Mouse (Mus musculus) forebrain, embryonic 12.5 days (tissue): ENCODE results near the gene Flt3l. TPM values are rescaled to one million over a fixed set of nuclear protein-coding genes. Genes with fewer than 3 reads are reported as not detected.
"Not testable (repeated sequence)": the region's sequence is repeated elsewhere in the genome, so short reads cannot be mapped to it uniquely, and the experiment has no call there.

ENCODE experiments used
- ATAC-seq: fragments of 200-750 bp; cut with Nextera tagmentation; 2 replicates; pipeline ENCODE4 v1.8.0; 2017; ENCODE audit warnings: moderate TSS enrichment; ENCODE audit not compliant: low FRiP score
- H3K27ac ChIP-seq: fragments of 300-500 bp; sonication (generic); 2 replicates; pipeline ENCODE4 v1.5.1; 2016; ENCODE audit warnings: mild to moderate bottlenecking
- H3K27me3 ChIP-seq: fragments of 300-500 bp; sonication (generic); 2 replicates; pipeline ENCODE4 v1.6.1; 2016; ENCODE audit warnings: mild to moderate bottlenecking
- H3K36me3 ChIP-seq: fragments of 300-500 bp; sonication (generic); replicated peaks from 2 replicates; pipeline ENCODE4 v1.6.1; 2016; ENCODE audit warnings: mild to moderate bottlenecking
- H3K4me1 ChIP-seq: fragments of 300-500 bp; sonication (generic); 2 replicates; pipeline ENCODE4 v1.6.1; 2016
- H3K4me2 ChIP-seq: fragments of 300-500 bp; sonication (generic); 2 replicates; pipeline ENCODE4 v1.6.1; 2016; ENCODE audit warnings: mild to moderate bottlenecking, moderate library complexity
- H3K4me3 ChIP-seq: fragments of 300-500 bp; sonication (generic); replicated peaks from 2 replicates; pipeline ENCODE4 v1.5.1; 2016; ENCODE audit warnings: mild to moderate bottlenecking
- H3K9ac ChIP-seq: fragments of 300-500 bp; sonication (generic); 2 replicates; pipeline ENCODE4 v1.6.1; 2016; ENCODE audit warnings: mild to moderate bottlenecking
- H3K9me3 ChIP-seq: fragments of 300-500 bp; sonication (generic); 2 replicates; pipeline ENCODE4 v1.6.1; 2016
- WGBS: fragments of 180-500 bp; shearing (Covaris S2); methylation state at CpG from one replicate; pipeline ENCODE4 v1.1.7; 2016; 5-methylcytosine and 5-hydroxymethylcytosine counted together
- polyA plus RNA-seq: library from polyadenylated mRNA; unstranded; fragments of >200 nt; fragmentation: Nextera tagmentation; extraction: Ambion mirVana; gene quantifications from 2 replicates; pipeline ENCODE4 v1.2.1, GENCODE M21; 2016

Gene Flt3l
- polyA plus RNA-seq, 1 experiment from 2014 or later, result 0.72 TPM

DNA sequence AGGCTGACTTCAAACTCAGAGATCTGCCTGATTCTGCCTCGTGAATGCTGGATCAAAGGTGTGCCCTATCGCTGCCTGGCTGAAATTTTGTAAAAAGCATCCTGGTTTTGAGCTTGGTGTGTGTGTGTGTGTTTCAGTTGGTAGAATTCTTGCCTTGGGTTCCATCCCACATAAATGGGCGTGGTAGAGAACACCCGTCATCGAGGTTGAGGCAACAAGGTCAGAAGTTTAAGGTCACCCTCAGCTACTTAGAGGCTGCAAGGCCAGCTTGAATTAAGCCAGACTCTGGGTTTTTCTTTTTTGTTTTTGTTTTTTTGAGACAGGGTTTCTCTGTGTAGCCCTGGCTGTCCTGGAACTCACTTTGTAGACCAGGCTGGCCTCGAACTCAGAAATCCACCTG, 17.9 kb downstream of the Flt3l start:
- no peak overlapping the region for H3K4me2 ChIP-seq
- H3K36me3 ChIP-seq, result peaks cover 56% of the 10 kb centered on the region
- peaks cover 15% of the 10 kb centered on the region for H3K4me1 ChIP-seq
- no peaks in the 10 kb centered on the region for H3K27me3 ChIP-seq
- no peak overlapping the region for H3K4me3 ChIP-seq
- no peak overlapping the region for H3K9ac ChIP-seq
- H3K9me3 ChIP-seq, result no peaks in the 10 kb centered on the region
- no peak overlapping the region for H3K27ac ChIP-seq
- 96% methylated on average over 6 of the region's 6 CpGs for WGBS
- ATAC-seq, result no peak

DNA sequence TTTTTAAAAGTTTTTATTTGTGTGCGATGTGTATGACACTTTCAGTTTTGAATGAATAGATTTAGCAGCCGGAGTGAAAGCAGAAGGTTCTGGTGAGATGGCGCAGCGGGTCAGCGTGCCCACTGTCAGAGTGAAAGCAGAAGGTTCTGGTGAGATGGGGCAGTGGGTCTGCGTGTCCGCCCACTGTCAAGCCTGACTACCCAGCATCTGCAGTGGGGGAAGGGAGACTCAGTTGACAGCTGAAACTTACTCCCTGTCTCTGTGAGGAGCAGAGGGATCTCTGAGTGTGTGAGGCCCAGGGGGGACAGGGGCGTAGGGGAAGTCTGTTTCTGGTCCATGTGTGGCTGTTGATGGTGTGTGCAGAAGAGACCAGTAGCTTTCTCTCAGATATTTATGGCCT, 18.7 kb downstream of the Flt3l start:
- no peak for ATAC-seq
- Histone ChIP-seq H3K4me3 (no peak overlapping the region), H3K27ac (no peak overlapping the region), H3K27me3 (no peaks in the 10 kb centered on the region), H3K36me3 (peaks cover 48% of the 10 kb centered on the region), H3K9ac (no peak overlapping the region), H3K4me2 (no peak overlapping the region), H3K4me1 (peaks cover 7% of the 10 kb centered on the region), H3K9me3 (no peaks in the 10 kb centered on the region)
- 91% methylated on average over 8 of the region's 8 CpGs for WGBS

DNA sequence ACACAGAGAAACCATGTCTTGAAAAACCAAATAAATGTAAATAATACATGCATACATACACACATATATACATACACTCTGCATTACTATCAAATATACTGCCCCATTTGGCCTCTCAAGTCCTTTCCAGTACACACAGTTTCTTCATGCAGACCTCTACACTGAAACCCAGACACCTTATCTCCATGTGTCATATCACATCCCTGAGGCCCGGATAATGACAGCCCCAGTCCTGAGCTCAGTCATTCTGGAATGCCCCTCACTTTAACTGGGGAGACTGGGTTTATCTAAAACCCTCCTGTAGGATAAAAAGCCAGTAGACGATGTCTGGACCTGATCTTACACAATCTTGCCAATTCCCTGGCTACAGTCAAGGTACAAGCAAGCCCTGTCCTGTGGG, 22.8 kb downstream of the Flt3l start:
- 88% methylated on average over 2 of the region's 2 CpGs for WGBS
- no peak overlapping the region for H3K27ac ChIP-seq
- H3K36me3 ChIP-seq, result peaks cover 10% of the 10 kb centered on the region; the same call in 1 of the 2 replicates
- no peak overlapping the region for H3K4me2 ChIP-seq
- H3K9me3 ChIP-seq, result no peaks in the 10 kb centered on the region
- no peak for ATAC-seq
- no peaks in the 10 kb centered on the region for H3K4me1 ChIP-seq
- no peak overlapping the region for H3K9ac ChIP-seq
- H3K27me3 ChIP-seq, result no peaks in the 10 kb centered on the region
- no peak overlapping the region for H3K4me3 ChIP-seq

DNA sequence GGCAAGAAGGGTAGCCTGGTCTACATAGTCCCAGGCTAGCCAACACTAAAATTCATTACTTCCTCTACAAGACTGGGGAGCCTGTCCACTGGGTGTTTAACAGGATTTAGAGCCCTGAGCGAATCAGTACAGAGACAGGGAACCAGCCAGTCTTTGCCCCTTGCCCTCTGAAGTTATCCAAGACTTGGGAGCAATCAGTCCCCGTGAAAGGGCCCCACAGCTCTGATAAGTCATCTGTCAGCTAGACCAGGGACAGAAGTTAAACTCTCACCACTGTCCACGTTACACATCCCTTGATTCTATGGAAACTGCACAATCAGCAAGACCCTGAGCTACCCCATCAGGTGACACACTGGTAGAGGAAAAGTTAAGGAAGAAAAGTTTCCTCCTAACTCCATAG, 23.7 kb downstream of the Flt3l start:
- Histone ChIP-seq H3K27ac (no peak overlapping the region), H3K4me1 (no peaks in the 10 kb centered on the region), H3K27me3 (no peaks in the 10 kb centered on the region), H3K9me3 (no peaks in the 10 kb centered on the region), H3K36me3 (peaks cover under 1% of the 10 kb centered on the region; the same call in 1 of the 2 replicates), H3K4me3 (no peak overlapping the region), H3K9ac (no peak overlapping the region), H3K4me2 (no peak overlapping the region)
- 71% methylated on average over 3 of the region's 3 CpGs for WGBS
- ATAC-seq, result no peak

DNA sequence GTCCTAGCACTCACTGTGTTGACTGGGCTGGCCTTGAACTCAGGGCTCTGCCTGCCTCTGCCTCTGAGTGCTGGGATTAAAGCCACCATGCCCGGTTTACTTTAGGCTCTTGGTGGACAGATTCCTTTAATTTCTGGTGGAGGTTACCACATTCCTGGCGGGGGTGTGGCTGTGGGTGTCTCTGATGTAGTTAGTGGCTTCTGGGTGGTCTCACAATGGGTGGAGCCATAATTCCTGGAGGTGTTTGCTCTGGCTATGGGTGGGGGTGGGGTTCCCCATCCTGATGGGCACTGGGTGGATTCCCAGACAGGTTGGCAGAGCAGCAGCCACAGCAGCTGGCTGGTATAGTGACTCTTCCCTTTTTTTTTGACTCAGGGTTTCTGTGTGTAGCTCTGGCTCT, 24.3 kb downstream of the Flt3l start:
- Histone ChIP-seq H3K27ac (no peak overlapping the region), H3K27me3 (no peaks in the 10 kb centered on the region), H3K4me1 (no peaks in the 10 kb centered on the region), H3K36me3 (no peaks in the 10 kb centered on the region), H3K4me3 (no peak overlapping the region), H3K9me3 (no peaks in the 10 kb centered on the region), H3K9ac (no peak overlapping the region), H3K4me2 (no peak overlapping the region)
- no peak for ATAC-seq
- 69% methylated on average over 2 of the region's 2 CpGs for WGBS

DNA sequence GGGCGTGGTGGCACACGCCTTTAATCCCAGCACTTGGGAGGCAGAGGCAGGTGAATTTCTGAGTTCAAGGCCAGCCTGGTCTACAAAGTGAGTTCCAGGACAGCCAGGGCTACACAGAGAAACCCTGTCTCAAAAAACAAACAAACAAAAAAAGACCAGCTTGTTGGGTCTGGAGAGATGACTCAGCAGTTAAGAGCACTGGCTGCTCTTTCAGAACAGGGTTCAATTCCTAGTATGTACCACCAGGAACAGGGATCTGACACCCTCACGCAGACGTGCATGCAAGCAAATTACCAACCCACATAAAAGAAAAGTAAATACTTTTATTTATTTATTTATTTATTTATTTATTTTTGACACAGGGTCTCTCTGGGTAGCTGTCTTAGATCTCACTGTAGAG, 26.1 kb downstream of the Flt3l start:
- H3K9ac ChIP-seq, H3K36me3 ChIP-seq, ATAC-seq, H3K4me2 ChIP-seq, H3K4me1 ChIP-seq, H3K9me3 ChIP-seq, H3K4me3 ChIP-seq, H3K27ac ChIP-seq, H3K27me3 ChIP-seq: not testable (repeated sequence)
- 98% methylated on average over 4 of the region's 4 CpGs for WGBS

DNA sequence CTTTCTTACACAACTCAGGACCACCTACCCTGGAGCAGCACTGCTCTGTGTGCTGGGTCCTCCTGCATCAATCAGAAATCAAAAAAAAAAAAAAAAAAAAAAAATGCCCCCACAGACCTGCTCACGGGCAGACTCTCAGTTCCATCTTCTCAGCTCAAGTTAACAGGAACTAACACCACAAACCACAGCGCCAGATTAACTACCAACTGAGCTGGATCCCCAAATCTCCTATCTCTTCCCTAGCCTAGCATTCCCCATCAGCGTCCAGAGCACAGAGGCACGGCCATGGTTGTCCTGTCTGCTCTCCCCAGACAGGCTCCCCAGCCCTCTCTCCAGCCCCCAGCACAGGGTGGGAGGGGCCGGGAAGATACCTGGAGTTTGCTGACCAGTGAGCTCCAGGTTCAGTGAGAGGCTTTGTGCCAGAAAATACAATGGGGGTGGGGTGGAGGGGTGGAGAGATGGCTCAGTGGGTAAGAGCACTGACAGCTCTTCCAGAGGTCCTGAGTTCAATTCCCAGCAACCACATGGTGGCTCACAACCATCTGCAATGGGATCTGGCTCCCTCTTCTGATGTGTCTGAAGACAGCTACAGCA, 29.1 kb downstream of the Flt3l start:
- no peak for ATAC-seq
- H3K27ac ChIP-seq, result no peak overlapping the region
- 69% methylated on average over 5 of the region's 5 CpGs for WGBS
- no peaks in the 10 kb centered on the region for H3K27me3 ChIP-seq
- no peak overlapping the region for H3K4me2 ChIP-seq
- H3K4me3 ChIP-seq, result no peak overlapping the region
- no peaks in the 10 kb centered on the region for H3K36me3 ChIP-seq
- no peaks in the 10 kb centered on the region for H3K9me3 ChIP-seq
- peaks cover 6% of the 10 kb centered on the region for H3K4me1 ChIP-seq
- no peak overlapping the region for H3K9ac ChIP-seq

DNA sequence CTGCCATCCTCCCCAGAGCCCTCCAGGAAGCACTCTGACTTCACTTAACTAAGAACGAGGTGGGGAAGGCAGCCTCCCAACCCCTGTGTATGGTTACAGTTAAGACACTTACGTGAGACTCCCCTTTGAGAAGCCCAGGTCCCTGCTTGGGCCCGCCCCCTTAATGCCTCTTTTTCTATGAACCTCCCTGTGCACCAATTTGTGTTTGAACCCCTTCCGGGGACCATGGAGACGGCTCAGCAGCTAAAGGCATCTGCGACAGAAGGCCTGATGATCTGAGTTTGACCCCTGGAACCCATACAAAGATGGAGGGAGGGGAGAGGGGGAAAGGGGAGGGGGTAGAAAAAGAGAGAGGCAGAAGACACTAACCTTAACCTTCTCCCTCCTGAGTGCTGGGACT, 29.8 kb downstream of the Flt3l start:
- H3K36me3 ChIP-seq, result no peaks in the 10 kb centered on the region
- H3K9me3 ChIP-seq, result no peaks in the 10 kb centered on the region
- no peak overlapping the region for H3K4me3 ChIP-seq
- H3K4me1 ChIP-seq, result peaks cover 6% of the 10 kb centered on the region
- H3K27me3 ChIP-seq, result no peaks in the 10 kb centered on the region
- H3K9ac ChIP-seq, result no peak overlapping the region
- H3K4me2 ChIP-seq, result no peak overlapping the region
- no peak for ATAC-seq
- 42% methylated on average over 6 of the region's 6 CpGs for WGBS
- no peak overlapping the region for H3K27ac ChIP-seq

DNA sequence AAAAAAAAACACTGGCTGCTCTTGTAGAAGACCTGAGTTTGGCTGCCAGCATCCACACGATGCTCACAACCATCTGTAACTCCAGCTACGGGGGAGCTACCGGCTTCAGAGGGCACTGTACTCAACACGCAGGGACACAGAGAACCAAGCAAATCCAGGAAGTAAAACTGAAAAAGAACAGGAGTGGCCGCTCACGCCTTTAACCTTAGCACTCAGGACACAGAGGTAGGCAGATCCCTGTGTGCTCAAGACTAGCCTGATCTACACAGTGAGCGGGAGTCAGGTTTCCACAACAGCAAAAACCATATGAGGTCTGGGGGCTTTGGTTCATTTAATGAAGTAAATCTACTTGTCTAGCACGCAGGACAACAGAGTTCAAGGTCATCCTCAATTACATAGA, 30.7 kb downstream of the Flt3l start:
- peaks cover 6% of the 10 kb centered on the region for H3K4me1 ChIP-seq
- H3K36me3 ChIP-seq, result no peaks in the 10 kb centered on the region
- no peak overlapping the region for H3K27ac ChIP-seq
- H3K27me3 ChIP-seq, result no peaks in the 10 kb centered on the region
- no peak overlapping the region for H3K4me2 ChIP-seq
- ATAC-seq, result no peak
- WGBS, result 83% methylated on average over 8 of the region's 8 CpGs
- no peak overlapping the region for H3K4me3 ChIP-seq
- no peaks in the 10 kb centered on the region for H3K9me3 ChIP-seq
- H3K9ac ChIP-seq, result no peak overlapping the region

DNA sequence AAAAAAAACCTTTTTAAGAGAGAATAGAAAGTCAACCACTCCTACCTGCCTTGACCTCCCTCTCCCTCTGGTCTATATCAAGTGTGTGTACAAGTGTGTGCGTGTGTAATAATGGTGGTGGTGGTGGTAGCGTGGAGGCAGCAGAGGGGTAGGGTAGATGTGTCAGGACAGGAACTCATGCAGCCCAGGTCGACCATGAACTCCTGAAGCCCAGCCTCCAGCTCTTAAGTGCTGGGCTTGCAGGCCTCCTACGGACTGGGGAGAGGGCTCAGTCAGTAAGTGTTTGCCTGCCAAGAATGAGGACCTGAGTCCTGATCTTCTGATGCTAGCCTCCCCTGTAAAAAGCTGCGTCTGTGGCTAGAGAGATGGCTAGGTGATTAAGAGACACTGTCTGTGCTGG, 31.3 kb downstream of the Flt3l start:
- ATAC-seq, result no peak
- Histone ChIP-seq H3K27ac (no peak overlapping the region), H3K9me3 (no peaks in the 10 kb centered on the region), H3K27me3 (no peaks in the 10 kb centered on the region), H3K4me2 (no peak overlapping the region), H3K4me3 (no peak overlapping the region), H3K4me1 (peaks cover 6% of the 10 kb centered on the region), H3K9ac (no peak overlapping the region), H3K36me3 (no peaks in the 10 kb centered on the region)
- WGBS, result 83% methylated on average over 5 of the region's 5 CpGs

DNA sequence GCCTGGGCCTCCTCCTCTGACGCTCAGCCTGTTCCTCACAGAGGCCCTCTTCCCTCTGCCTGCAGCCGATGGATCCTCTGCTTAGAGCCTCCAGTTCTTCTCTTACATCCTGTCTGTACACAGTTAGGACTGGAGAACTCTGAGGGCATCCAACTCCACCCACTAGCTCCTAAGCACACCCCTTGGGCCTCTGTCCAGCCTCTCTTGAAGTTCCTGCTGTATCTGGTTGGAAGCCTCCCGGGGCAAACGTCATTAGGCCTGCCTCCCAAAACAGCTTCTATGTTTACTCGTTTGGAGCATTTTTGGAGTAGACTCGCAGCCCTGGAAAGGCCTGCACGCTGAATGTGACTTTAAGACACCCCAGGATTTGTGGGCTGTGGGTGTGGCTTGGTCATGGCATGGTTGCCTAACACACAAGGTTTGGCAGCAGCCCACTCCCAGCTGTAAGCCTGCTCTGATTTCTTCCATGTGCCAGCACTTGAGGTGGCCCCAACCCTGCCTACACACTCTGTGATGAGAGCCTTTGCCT, 32.5 kb downstream of the Flt3l start, which contains the start of gene Fcgrt:
Gene Fcgrt (minus strand): TSS at position 200 of the 529 bp plus-strand sequence.
- no peaks in the 10 kb centered on the region for H3K9me3 ChIP-seq
- H3K9ac ChIP-seq, result no peak within 1 kb of the TSS
- peaks cover 6% of the 10 kb centered on the region for H3K4me1 ChIP-seq
- no peak within 1 kb of the TSS for H3K4me2 ChIP-seq
- H3K27ac ChIP-seq, result no peak within 1 kb of the TSS
- H3K4me3 ChIP-seq, result no peak within 1 kb of the TSS
- H3K36me3 ChIP-seq, result no peaks in the 10 kb centered on the region
- ATAC-seq, result no peak
- no peaks in the 10 kb centered on the region for H3K27me3 ChIP-seq
- 78% methylated on average over 7 of the region's 7 CpGs for WGBS

DNA sequence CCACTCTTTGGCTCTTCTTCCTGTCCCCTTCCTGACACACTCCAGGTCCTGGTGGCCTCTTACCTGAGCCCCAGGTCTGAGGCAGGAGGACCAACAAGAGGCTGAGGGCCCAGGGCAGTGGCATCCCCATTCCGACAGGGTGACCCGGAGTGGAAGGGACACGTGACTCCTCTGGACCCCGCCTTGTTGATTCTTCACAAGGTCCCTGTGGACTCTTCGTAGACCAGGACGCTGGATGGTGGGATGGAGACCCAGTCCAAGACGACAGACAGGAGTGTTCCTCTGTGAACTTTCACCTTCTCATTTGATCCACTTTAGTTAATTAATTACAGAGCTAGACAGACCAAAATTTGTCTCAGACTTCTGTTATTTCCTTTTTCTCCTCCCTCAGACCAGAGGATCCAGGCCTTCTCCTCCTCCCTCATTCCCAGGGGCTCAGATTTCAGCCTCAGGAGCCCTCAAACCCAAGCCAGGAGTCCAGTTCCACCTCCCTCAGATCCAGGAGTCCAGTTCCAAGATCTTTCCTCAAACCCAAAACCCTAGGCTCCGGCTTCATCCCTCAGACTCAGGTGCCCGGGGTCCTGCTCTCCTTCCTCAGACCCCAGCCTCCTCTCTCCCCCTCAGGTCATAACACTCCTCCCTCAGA, 33.2 kb downstream of the Flt3l start:
- Histone ChIP-seq H3K9ac (no peak overlapping the region), H3K36me3 (no peaks in the 10 kb centered on the region), H3K4me2 (no peak overlapping the region), H3K27me3 (no peaks in the 10 kb centered on the region), H3K4me1 (peaks cover 6% of the 10 kb centered on the region), H3K4me3 (no peak overlapping the region), H3K27ac (no peak overlapping the region), H3K9me3 (no peaks in the 10 kb centered on the region)
- ATAC-seq, result no peak
- WGBS, result 86% methylated on average over 9 of the region's 9 CpGs

DNA sequence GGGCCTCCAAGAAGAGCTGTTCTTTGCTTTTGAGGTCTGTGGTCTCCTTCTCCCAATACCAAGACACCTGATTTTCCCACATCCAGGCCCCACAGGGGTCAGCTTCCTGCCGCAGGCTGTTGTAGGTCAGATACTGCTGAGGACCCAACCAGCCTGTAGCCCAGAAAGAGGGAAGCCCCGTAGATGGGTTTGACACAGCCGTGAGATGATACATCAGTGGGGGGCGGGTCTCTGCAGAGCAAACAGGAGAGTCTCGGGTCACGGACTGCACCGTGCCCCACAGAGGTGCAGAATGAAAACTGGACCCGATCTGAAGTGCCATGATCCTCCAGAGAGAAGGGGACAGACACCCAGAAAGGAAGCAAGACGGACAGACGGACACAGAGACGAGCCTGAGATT, 33.8 kb downstream of the Flt3l start:
- Histone ChIP-seq H3K9ac (no peak overlapping the region), H3K27me3 (no peaks in the 10 kb centered on the region), H3K9me3 (no peaks in the 10 kb centered on the region), H3K4me2 (no peak overlapping the region), H3K4me3 (no peak overlapping the region), H3K27ac (no peak overlapping the region), H3K36me3 (no peaks in the 10 kb centered on the region), H3K4me1 (peaks cover 6% of the 10 kb centered on the region)
- no peak for ATAC-seq
- 91% methylated on average over 11 of the region's 11 CpGs for WGBS
